Mouse (Mus musculus) lung, embryonic 15.5 days (tissue): ENCODE data around the gene Asnsd1. TPM values are rescaled to one million over a fixed set of nuclear protein-coding genes. Genes with fewer than 3 reads are reported as not detected.

Source experiments
- ATAC-seq: fragments of 200-750 bp; cut with Nextera tagmentation; 2 replicates; pipeline ENCODE4 v1.8.0; 2017; ENCODE audit warnings: moderate number of reproducible peaks, borderline replicate concordance; ENCODE audit not compliant: low FRiP score, low TSS enrichment; ENCODE audit errors: extremely low read depth
- H3K27ac ChIP-seq: fragments of 300-500 bp; sonication (generic); 2 replicates; pipeline ENCODE4 v1.5.1; 2015; ENCODE audit warnings: moderate library complexity, mild to moderate bottlenecking, inconsistent platforms
- H3K27me3 ChIP-seq: fragments of 300-500 bp; sonication (generic); 2 replicates; pipeline ENCODE4 v1.6.1; 2015; ENCODE audit warnings: inconsistent platforms
- H3K36me3 ChIP-seq: fragments of 300-500 bp; sonication (generic); 2 replicates; pipeline ENCODE4 v1.6.1; 2015; ENCODE audit warnings: inconsistent platforms
- H3K4me1 ChIP-seq: fragments of 300-500 bp; sonication (generic); 2 replicates; pipeline ENCODE4 v1.6.1; 2015; ENCODE audit warnings: inconsistent platforms
- H3K4me2 ChIP-seq: fragments of 300-500 bp; sonication (generic); 2 replicates; pipeline ENCODE4 v1.6.1; 2015; ENCODE audit warnings: inconsistent platforms, mild to moderate bottlenecking, moderate library complexity
- H3K4me3 ChIP-seq: fragments of 300-500 bp; sonication (generic); 2 replicates; pipeline ENCODE4 v1.5.1; 2015; ENCODE audit warnings: mild to moderate bottlenecking, inconsistent platforms
- H3K9ac ChIP-seq: fragments of 300-500 bp; sonication (generic); 2 replicates; pipeline ENCODE4 v1.6.1; 2015; ENCODE audit warnings: inconsistent platforms
- H3K9me3 ChIP-seq: fragments of 300-500 bp; sonication (generic); 2 replicates; pipeline ENCODE4 v1.6.1; 2016; ENCODE audit warnings: inconsistent platforms
- WGBS: fragments of 180-500 bp; shearing (Covaris S2); methylation state at CpG from one replicate; pipeline ENCODE4 v1.1.7; 2015; 5-methylcytosine and 5-hydroxymethylcytosine counted together
- polyA plus RNA-seq: library from polyadenylated mRNA; unstranded; fragments of >200 nt; fragmentation: Nextera tagmentation; extraction: Ambion mirVana; gene quantifications from 2 replicates; pipeline ENCODE4 v1.2.1, GENCODE M21; 2015

Gene Asnsd1
- polyA plus RNA-seq, 1 experiment from 2014 or later: 65.0 TPM

- Histone ChIP-seq H3K9ac (no peak overlapping the region), H3K27me3 (no peaks in the 10 kb centered on the region), H3K36me3 (no peaks in the 10 kb centered on the region), H3K9me3 (no peaks in the 10 kb centered on the region), H3K4me1 (no peaks in the 10 kb centered on the region), H3K27ac (no peak overlapping the region), H3K4me3 (no peak overlapping the region), H3K4me2 (no peak overlapping the region)
- 89% methylated on average over 5 of the region's 5 CpGs for WGBS
- ATAC-seq: no peak
Measured at GRCm38 (mm10) chr1:53324827-53325494, 27.6 kb downstream of the Asnsd1 start.

GRCm38 (mm10) chr1:53324277-53324676 is 28.3 kb downstream of the Asnsd1 start:
- WGBS: 96% methylated on average over 1 of the region's 1 CpGs
- H3K4me1 ChIP-seq: no peaks in the 10 kb centered on the region
- no peak overlapping the region for H3K4me3 ChIP-seq
- ATAC-seq: no peak
- no peaks in the 10 kb centered on the region for H3K9me3 ChIP-seq
- no peak overlapping the region for H3K9ac ChIP-seq
- no peaks in the 10 kb centered on the region for H3K27me3 ChIP-seq
- H3K36me3 ChIP-seq: no peaks in the 10 kb centered on the region
- no peak overlapping the region for H3K27ac ChIP-seq
- H3K4me2 ChIP-seq: no peak overlapping the region

- Histone ChIP-seq H3K27me3 (no peaks in the 10 kb centered on the region), H3K4me3 (no peak overlapping the region), H3K27ac (no peak overlapping the region), H3K4me1 (no peaks in the 10 kb centered on the region), H3K9ac (no peak overlapping the region), H3K9me3 (no peaks in the 10 kb centered on the region), H3K36me3 (0 out of 2 replicates have a peak, but pooled peaks cover 3% of the 10 kb centered on the region), H3K4me2 (no peak overlapping the region)
- WGBS: 89% methylated on average over 5 of the region's 5 CpGs
- no peak for ATAC-seq
Measured at GRCm38 (mm10) chr1:53323254-53323653, 29.3 kb downstream of the Asnsd1 start.

DNA sequence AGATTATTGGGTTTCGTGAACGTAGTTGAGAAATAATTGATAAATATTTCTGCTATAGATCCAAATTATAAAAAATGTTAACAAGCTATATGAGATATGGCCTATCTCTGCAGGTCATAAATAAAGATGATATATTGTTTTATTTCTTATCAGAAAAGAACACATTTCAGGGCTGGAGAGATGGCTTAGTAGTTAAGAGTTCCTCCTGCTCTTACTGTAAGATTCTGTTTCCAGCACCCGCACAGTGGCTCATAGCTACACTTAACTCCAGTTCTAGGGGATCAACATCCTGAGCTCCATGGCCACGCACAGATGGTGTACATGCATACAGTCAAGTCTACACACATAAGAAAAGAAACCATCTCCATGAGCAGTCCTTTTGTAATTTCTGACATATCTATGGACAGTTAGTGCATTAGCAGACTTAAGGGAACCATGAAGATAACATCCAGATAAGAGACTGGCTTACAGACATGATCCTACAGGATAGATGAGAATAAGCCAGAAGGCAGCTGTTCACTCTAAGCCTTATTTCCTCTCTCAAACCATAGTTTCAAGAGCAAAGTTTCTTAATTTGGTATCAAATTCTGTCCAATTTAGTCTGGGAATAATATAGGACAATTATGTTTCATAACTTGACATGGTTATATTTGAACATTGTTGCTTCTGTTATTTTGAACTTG is 30.7 kb downstream of the Asnsd1 start:
- peaks cover 9% of the 10 kb centered on the region; the same call in 1 of the 2 replicates for H3K36me3 ChIP-seq
- H3K4me1 ChIP-seq: no peaks in the 10 kb centered on the region
- WGBS: 95% methylated on average over 4 of the region's 4 CpGs
- no peaks in the 10 kb centered on the region for H3K9me3 ChIP-seq
- ATAC-seq: no peak
- H3K27me3 ChIP-seq: no peaks in the 10 kb centered on the region
- H3K4me2 ChIP-seq: no peak overlapping the region
- H3K27ac ChIP-seq: no peak overlapping the region
- H3K9ac ChIP-seq: no peak overlapping the region
- H3K4me3 ChIP-seq: no peak overlapping the region

DNA sequence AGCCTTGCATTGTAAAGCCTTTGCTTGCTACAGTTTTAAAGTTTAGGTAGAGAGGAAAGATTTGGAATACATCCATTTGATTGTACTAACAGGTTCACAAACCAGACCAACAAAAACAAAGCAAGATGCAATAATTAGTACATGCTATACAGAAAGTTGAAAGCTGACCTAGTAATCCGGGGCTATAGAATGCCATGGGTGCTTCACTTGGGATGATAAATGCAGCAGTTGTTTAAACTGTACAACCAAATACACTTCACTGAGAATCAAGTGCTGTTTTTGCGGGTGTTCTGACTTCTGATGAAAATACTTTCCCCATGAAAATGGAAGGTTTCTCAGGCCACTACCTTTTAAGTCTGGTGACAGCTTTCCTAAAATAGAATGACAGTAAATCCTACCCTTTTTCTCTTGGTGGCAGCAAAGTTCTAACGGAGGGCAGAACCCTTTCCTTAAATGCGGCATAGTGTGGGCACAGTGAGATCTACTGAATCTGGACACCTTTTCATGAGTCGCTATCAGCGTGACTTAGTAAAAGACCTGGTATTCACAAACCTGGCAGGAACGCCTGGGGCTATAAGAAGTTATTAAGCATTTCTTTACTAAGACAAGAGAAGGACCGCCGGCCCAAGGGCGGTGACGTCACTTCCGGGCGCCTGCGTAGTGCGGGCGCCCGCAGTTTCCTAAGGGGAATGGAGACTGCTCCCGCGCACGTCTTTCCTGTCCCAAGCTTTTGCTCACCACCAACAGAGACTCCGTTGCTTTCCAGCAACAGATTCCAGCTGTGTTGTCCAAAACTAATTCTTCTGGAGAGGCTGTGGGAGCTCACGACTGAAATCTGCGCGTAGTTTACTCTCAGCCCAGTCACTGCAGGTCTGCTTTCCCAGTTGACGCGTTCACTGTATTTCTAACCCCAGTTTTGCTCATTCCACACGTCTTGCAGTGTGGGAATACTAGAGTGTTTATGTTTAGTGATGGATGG is 39.3 kb downstream of the Asnsd1 start, which contains the start of gene Osgepl1:
TSS of gene Osgepl1 (plus strand) at position 636 of the 979 bp plus-strand sequence.
- peak; percentile 97; the same call in 1 of the 2 replicates for ATAC-seq
- 2% methylated on average over 27 of the region's 27 CpGs for WGBS
- H3K9ac ChIP-seq: peak within 1 kb of the TSS; percentile 77

GRCm38 (mm10) chr1:53300506-53300905 is 52.0 kb downstream of the Asnsd1 start:
- H3K9me3 ChIP-seq: no peaks in the 10 kb centered on the region
- no peak for ATAC-seq
- WGBS: 82% methylated on average over 4 of the region's 4 CpGs

More for the DNA sequence above, 39.3 kb downstream of the Asnsd1 start, which contains the start of gene Osgepl1:
- H3K9me3 ChIP-seq: no peaks in the 10 kb centered on the region
- H3K4me2 ChIP-seq: peak within 1 kb of the TSS; percentile 68
- no peaks in the 10 kb centered on the region for H3K27me3 ChIP-seq
- H3K4me1 ChIP-seq: 0 out of 2 replicates have a peak, but pooled peaks cover 4% of the 10 kb centered on the region
- peak within 1 kb of the TSS; percentile 91 for H3K27ac ChIP-seq
- peaks cover 6% of the 10 kb centered on the region; the same call in 1 of the 2 replicates for H3K36me3 ChIP-seq
- H3K4me3 ChIP-seq: peak within 1 kb of the TSS; percentile 71

GRCm38 (mm10) chr1:53296581-53297383 is 55.8 kb downstream of the Asnsd1 start, which contains the start of the genes Pms1, Ormdl1 and Gm28778:
Pms1 (minus strand) TSS chr1:53297018.
Ormdl1 (plus strand) TSS chr1:53297095.
Gm28778 (plus strand) TSS chr1:53297111.
- Histone ChIP-seq H3K9me3 (no peaks in the 10 kb centered on the region), H3K4me3 (peak within 1 kb of the TSS; percentile 80), H3K27me3 (no peaks in the 10 kb centered on the region), H3K9ac (peak within 1 kb of the TSS; percentile 79), H3K4me2 (peak within 1 kb of the TSS; percentile 80), H3K36me3 (0 out of 2 replicates have a peak, but pooled peaks cover 3% of the 10 kb centered on the region), H3K27ac (peak within 1 kb of the TSS; percentile 91), H3K4me1 (peaks cover 6% of the 10 kb centered on the region; the same call in 1 of the 2 replicates)
- under 1% methylated on average over 66 of the region's 66 CpGs for WGBS
- ATAC-seq: peak; percentile 100

More at GRCm38 (mm10) chr1:53300506-53300905, 52.0 kb downstream of the Asnsd1 start:
- Histone ChIP-seq H3K36me3 (0 out of 2 replicates have a peak, but pooled peaks cover 3% of the 10 kb centered on the region), H3K4me3 (no peak overlapping the region), H3K4me1 (peaks cover 6% of the 10 kb centered on the region; the same call in 1 of the 2 replicates), H3K27me3 (no peaks in the 10 kb centered on the region), H3K27ac (no peak overlapping the region), H3K4me2 (no peak overlapping the region), H3K9ac (no peak overlapping the region)

Other genes with a start within 250 kb of the Asnsd1 start
- gene 1700019A02Rik, start 165.1 kb downstream of the Asnsd1 start, polyA plus RNA-seq: not detected in 2 replicates
- 15.1 and 16.5 TPM in 2 replicates for gene Pms1, start 55.7 kb downstream of the Asnsd1 start, polyA plus RNA-seq
- 39.7 and 42.0 TPM in 2 replicates for gene Ormdl1, start 55.7 kb downstream of the Asnsd1 start, polyA plus RNA-seq
- not detected in 2 replicates for gene Gm28778, start 55.6 kb downstream of the Asnsd1 start, polyA plus RNA-seq
- 23.5 and 23.8 TPM in 2 replicates for gene Osgepl1, start 39.1 kb downstream of the Asnsd1 start, polyA plus RNA-seq
- not detected in 2 replicates for gene Asdurf, start 133 bp downstream of the Asnsd1 start, polyA plus RNA-seq
- gene Gm28551, start 85 bp downstream of the Asnsd1 start, polyA plus RNA-seq: 0.24 and 0.75 TPM in 2 replicates